ENCODE assay signal across 10 mouse cellular contexts in the genomic region with DNA sequence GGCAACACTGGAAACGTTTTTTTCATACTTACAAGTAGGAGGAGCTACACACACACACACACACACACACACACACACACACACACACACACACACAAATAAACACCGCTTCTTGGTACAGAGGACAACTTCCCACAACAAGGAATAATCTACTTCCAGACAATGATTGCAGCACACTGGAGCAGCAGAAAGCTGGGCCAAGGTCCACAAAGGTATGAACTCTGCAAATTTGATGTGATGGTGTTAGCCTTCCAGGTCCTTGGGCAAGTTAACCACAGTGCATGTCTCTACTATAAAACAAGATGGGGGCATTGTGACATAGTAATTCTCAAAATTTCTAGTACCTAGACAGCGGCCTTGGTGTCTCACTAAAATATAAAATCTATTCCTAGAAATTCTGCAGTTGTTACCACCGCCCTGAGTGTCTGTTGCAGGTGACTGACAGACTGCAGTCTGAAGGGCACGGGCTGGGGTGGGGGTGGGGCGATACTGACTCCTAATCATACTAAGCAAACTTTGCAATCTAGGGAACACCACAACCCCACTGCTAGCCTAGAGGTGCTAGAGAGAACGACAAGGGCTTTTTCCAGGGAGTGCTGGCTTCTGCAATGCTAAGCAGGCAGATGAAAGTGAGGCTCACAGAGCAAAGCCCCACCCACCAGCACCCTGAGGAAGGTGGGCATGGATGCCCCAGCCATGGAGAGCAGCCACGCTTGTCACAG.
DNase-seq lines count a peak whose midpoint lies in the region; ATAC-seq and TF ChIP-seq lines count a peak whose summit lies in the region.
"Had no signal": no experiment of that assay in that cellular context is flagged by ENCODE, and none has a peak within 500 bp of the region (broad histone marks: within the 10 kb centered on the region; RNA-seq: fewer than 3 reads in every experiment).

No protein-coding gene starts in this region.

- no peak overlapping the region for H3K4me2 ChIP-seq in forebrain, postnatal 0 days (ENCODE audit: low read depth)
- no peak overlapping the region for H3K4me2 ChIP-seq in forebrain, embryonic 12.5 days
- H3K4me2 ChIP-seq in lung, embryonic 14.5 days = peak overlapping the region; percentile 41
- 0 out of 2 replicates have a peak overlapping the region, but pooled peaks have one; percentile 13 for H3K4me2 ChIP-seq in intestine, postnatal 0 days (replicated peaks; ENCODE audit: low read depth)
- H3K4me2 ChIP-seq in neural tube, embryonic 15.5 days = no peak overlapping the region

- no peak for DNase-seq in forebrain, postnatal 0 days
- DNase-seq in lung, embryonic 14.5 days = peak; percentile 55
- no peak for DNase-seq in lung, postnatal 14 days
- no peak for DNase-seq in urinary bladder, postnatal 14 days (ENCODE audit: low spot score)
- DNase-seq in left cerebral cortex, postnatal 25 days (ENCODE audit: low spot score in 2 of 2) = no peak
- DNase-seq: gastrocnemius, postnatal 25 days had no signal

- peaks cover 4% of the 10 kb centered on the region; the same call in 1 of the 2 replicates for H3K4me1 ChIP-seq in forebrain, postnatal 0 days (ENCODE audit: insufficient read depth)
- peaks cover 42% of the 10 kb centered on the region for H3K4me1 ChIP-seq in forebrain, embryonic 12.5 days
- H3K4me1 ChIP-seq in lung, embryonic 14.5 days (ENCODE audit: insufficient read depth) = peaks cover 14% of the 10 kb centered on the region
- peaks cover 17% of the 10 kb centered on the region; the same call in 1 of the 2 replicates for H3K4me1 ChIP-seq in intestine, postnatal 0 days (replicated peaks; ENCODE audit: control insufficient read depth, insufficient read depth, low read length)
- peaks cover 37% of the 10 kb centered on the region for H3K4me1 ChIP-seq in neural tube, embryonic 15.5 days

- ATAC-seq in forebrain, postnatal 0 days = no peak
- ATAC-seq in forebrain, embryonic 12.5 days (ENCODE audit: low FRiP score) = no peak
- peak; percentile 42 for ATAC-seq in lung, embryonic 14.5 days (ENCODE audit: insufficient read depth)
- ATAC-seq in intestine, postnatal 0 days = peak; percentile 92
- ATAC-seq in neural tube, embryonic 15.5 days (ENCODE audit: low FRiP score) = 0 out of 2 replicates have a peak, but pooled peaks have one; percentile 22

- H3K4me3 ChIP-seq in forebrain, postnatal 0 days (ENCODE audit: low read depth, low read length) = no peak overlapping the region
- H3K4me3 ChIP-seq in forebrain, embryonic 12.5 days (replicated peaks) = no peak overlapping the region
- no peak overlapping the region for H3K4me3 ChIP-seq in lung, embryonic 14.5 days (ENCODE audit: low read depth, low read length)
- no peak overlapping the region for H3K4me3 ChIP-seq in intestine, postnatal 0 days (ENCODE audit: low read depth, low read length)
- H3K4me3 ChIP-seq in neural tube, embryonic 15.5 days (replicated peaks) = no peak overlapping the region
- H3K4me3 ChIP-seq: myocyte had no signal

- no peaks in the 10 kb centered on the region for H3K36me3 ChIP-seq in forebrain, postnatal 0 days (ENCODE audit: insufficient read depth)
- no peaks in the 10 kb centered on the region for H3K36me3 ChIP-seq in forebrain, embryonic 12.5 days (replicated peaks)
- H3K36me3 ChIP-seq in lung, embryonic 14.5 days (ENCODE audit: insufficient read depth) = no peaks in the 10 kb centered on the region
- no peaks in the 10 kb centered on the region for H3K36me3 ChIP-seq in intestine, postnatal 0 days (ENCODE audit: control insufficient read depth, insufficient read depth)
- no peaks in the 10 kb centered on the region for H3K36me3 ChIP-seq in neural tube, embryonic 15.5 days

- intact Hi-C loops in left cerebral cortex, postnatal 25 days (cut with DNase I) = no loop called here

- TF ChIP-seq CTCF in forebrain, postnatal 0 days (IDR thresholded peaks at IDR 0.05; ENCODE audit: low read depth) = peak; percentile 5; the same call in 1 of the 2 replicates
- peak; percentile 33 for TF ChIP-seq CTCF in lung, embryonic 14.5 days (IDR thresholded peaks at IDR 0.05; ENCODE audit: low read depth)
- peak; percentile 48 for TF ChIP-seq CTCF in intestine, postnatal 0 days (IDR thresholded peaks at IDR 0.05; ENCODE audit: low read depth)

- 51% methylated on average over 8 of the region's 8 CpGs for WGBS in forebrain, postnatal 0 days
- 59% methylated on average over 8 of the region's 8 CpGs for WGBS in forebrain, embryonic 12.5 days
- WGBS in lung, embryonic 14.5 days = 29% methylated on average over 8 of the region's 8 CpGs
- WGBS in intestine, postnatal 0 days = 37% methylated on average over 8 of the region's 8 CpGs
- 57% methylated on average over 8 of the region's 8 CpGs for WGBS in neural tube, embryonic 15.5 days

- no peak overlapping the region for H3K9ac ChIP-seq in forebrain, postnatal 0 days
- H3K9ac ChIP-seq in forebrain, embryonic 12.5 days = no peak overlapping the region
- H3K9ac ChIP-seq in lung, embryonic 14.5 days = no peak overlapping the region; the same call in 1 of the 2 replicates
- no peak overlapping the region for H3K9ac ChIP-seq in intestine, postnatal 0 days (ENCODE audit: low read depth, low read length)
- no peak overlapping the region for H3K9ac ChIP-seq in neural tube, embryonic 15.5 days (replicated peaks)

- no peaks in the 10 kb centered on the region for H3K9me3 ChIP-seq in forebrain, postnatal 0 days (ENCODE audit: low read length)
- H3K9me3 ChIP-seq in forebrain, embryonic 12.5 days = no peaks in the 10 kb centered on the region
- H3K9me3 ChIP-seq in lung, embryonic 14.5 days (ENCODE audit: low read depth, low read length) = no peaks in the 10 kb centered on the region
- no peaks in the 10 kb centered on the region for H3K9me3 ChIP-seq in intestine, postnatal 0 days (ENCODE audit: control insufficient read depth)
- H3K9me3 ChIP-seq in neural tube, embryonic 15.5 days (replicated peaks) = no peaks in the 10 kb centered on the region

- H3K27ac ChIP-seq in forebrain, postnatal 0 days (ENCODE audit: low read depth, low read length) = no peak overlapping the region
- no peak overlapping the region for H3K27ac ChIP-seq in forebrain, embryonic 12.5 days
- H3K27ac ChIP-seq in lung, embryonic 14.5 days (ENCODE audit: low read depth) = peak overlapping the region; percentile 69
- peak overlapping the region; percentile 57; the same call in 1 of the 2 replicates for H3K27ac ChIP-seq in intestine, postnatal 0 days (ENCODE audit: low read depth, low read length)
- no peak overlapping the region for H3K27ac ChIP-seq in neural tube, embryonic 15.5 days (replicated peaks)

- H3K27me3 ChIP-seq in forebrain, postnatal 0 days (ENCODE audit: insufficient read depth, low read length) = no peaks in the 10 kb centered on the region
- no peaks in the 10 kb centered on the region for H3K27me3 ChIP-seq in forebrain, embryonic 12.5 days
- H3K27me3 ChIP-seq in lung, embryonic 14.5 days (ENCODE audit: insufficient read depth, low read length) = no peaks in the 10 kb centered on the region
- no peaks in the 10 kb centered on the region for H3K27me3 ChIP-seq in intestine, postnatal 0 days (replicated peaks; ENCODE audit: control insufficient read depth, insufficient read depth, low read length)
- H3K27me3 ChIP-seq in neural tube, embryonic 15.5 days (replicated peaks) = no peaks in the 10 kb centered on the region

Comparison
In these comparisons a context has a peak if more than half of its experiments do, and no peak if none do; other contexts are left out.
1. ATAC-seq: peak in lung, embryonic 14.5 days (single experiment), intestine, postnatal 0 days (single experiment) and neural tube, embryonic 15.5 days (single experiment); none in forebrain, postnatal 0 days (single experiment) and forebrain, embryonic 12.5 days (single experiment).
2. H3K27ac ChIP-seq: peak in lung, embryonic 14.5 days (single experiment) and intestine, postnatal 0 days (single experiment); none in forebrain, postnatal 0 days (single experiment), forebrain, embryonic 12.5 days (single experiment) and neural tube, embryonic 15.5 days (single experiment).
3. H3K4me2 ChIP-seq: peak in lung, embryonic 14.5 days (single experiment) and intestine, postnatal 0 days (single experiment); none in forebrain, postnatal 0 days (single experiment), forebrain, embryonic 12.5 days (single experiment) and neural tube, embryonic 15.5 days (single experiment).
4. Peak in every context shown above with its lines, with median percentiles within 50 percentile points of each other: CTCF ChIP-seq.